Mouse (Mus musculus) CH12.LX (cell line): ENCODE results near the gene Rab37.
A peak's percentile ranks its signal among the peaks of the same experiment; 100 is the strongest.

Experiments used
- CTCF ChIP-seq, 2 experiments: IDR thresholded peaks in 1 of 2; conservative IDR thresholded peaks in 1 of 2; 2 replicates each; pipeline ENCODE4 v1.5.1; 2011 to 2012; ENCODE audit warnings: low read depth in 2 of 2, low read length in 2 of 2, improper control_type of control experiment in 1 of 2, inconsistent platforms in 1 of 2, mild to moderate bottlenecking in 1 of 2, moderate library complexity in 1 of 2
- EP300 ChIP-seq: IDR thresholded peaks from 2 replicates; pipeline ENCODE4 v1.6.1; 2011; ENCODE audit warnings: low read length, improper control_type of control experiment
- MAX ChIP-seq: IDR thresholded peaks from 2 replicates; pipeline ENCODE4 v1.6.1; 2011; ENCODE audit warnings: low read length, improper control_type of control experiment
- POLR2A ChIP-seq: IDR thresholded peaks from 2 replicates; pipeline ENCODE4 v1.6.1; 2011; ENCODE audit warnings: low read depth, mild to moderate bottlenecking, improper control_type of control experiment, low read length
- TBP ChIP-seq: conservative IDR thresholded peaks from 2 replicates; pipeline ENCODE4 v1.6.1; 2011; ENCODE audit warnings: low read depth, low read length, improper control_type of control experiment
- ZC3H11A ChIP-seq: IDR thresholded peaks from 2 replicates; pipeline ENCODE4 v1.6.1; 2012; ENCODE audit warnings: low read depth, mild to moderate bottlenecking, inconsistent platforms, low read length, improper control_type of control experiment
- ZMIZ1 ChIP-seq: IDR thresholded peaks from 2 replicates; pipeline ENCODE4 v1.6.1; 2012; ENCODE audit warnings: low read depth, mild to moderate bottlenecking, inconsistent platforms, low read length, improper control_type of control experiment

DNA sequence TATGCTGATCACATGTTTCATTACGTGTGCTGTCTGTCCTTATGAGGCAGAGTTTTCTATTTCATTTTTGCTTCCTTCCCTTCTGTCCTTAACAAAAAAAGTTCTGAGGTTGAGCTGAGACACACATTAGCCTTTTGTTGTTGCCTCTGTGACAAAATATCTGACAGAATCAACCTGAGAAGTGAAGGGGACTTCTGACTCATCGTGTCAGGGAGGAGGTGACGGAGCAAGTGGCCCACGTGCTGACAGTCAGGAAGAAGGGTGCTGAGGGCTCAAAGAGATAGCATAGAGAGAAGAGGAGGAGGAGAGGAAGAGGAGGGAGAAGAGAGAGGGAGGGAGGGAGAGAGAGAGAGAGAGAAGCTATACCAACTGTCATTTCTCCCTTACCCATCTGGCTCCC is 37.3 kb downstream of the Rab37 start:
- TF ChIP-seq MAX (peak; percentile 80), EP300 (peak; percentile 39; the same call in 1 of the 2 replicates), ZC3H11A (no peak), CTCF (conservative IDR thresholded peaks at IDR 0.05 in 1 of 2, IDR thresholded peaks at IDR 0.05 in 1 of 2; ENCODE audit: low read depth in 2 of 2, low read length in 2 of 2) (no peak), ZMIZ1 (no peak), POLR2A (no peak), TBP (no peak)
